Mouse (Mus musculus) MEL (cell line): ENCODE measurements at regions not wholly inside any gene's neighbourhood (a gene's known extent, or its start where the extent isn't known, plus 50 kb on each side); places are given as distances from the start of the nearest gene placed in this dataset.

ENCODE experiments used
- DNase-seq: peaks from one replicate; pipeline ENCODE4 v3.0.0; 2011; ENCODE audit warnings: low read depth, low spot score
- H3K27ac ChIP-seq: 2 replicates; pipeline ENCODE4 v1.5.1; 2012; ENCODE audit warnings: low read depth, mild to moderate bottlenecking, control low read depth, low read length, moderate library complexity; ENCODE audit not compliant: control insufficient read depth
- H3K27me3 ChIP-seq, 2 experiments: fragments of 150-350 bp in 1 of 2; sonication (generic) in 1 of 2; 2 replicates each; pipeline ENCODE4 v1.6.1; 2012; ENCODE audit warnings: low read length in 2 of 2, mild to moderate bottlenecking in 2 of 2, improper control_type of control experiment in 1 of 2, moderate library complexity in 1 of 2; ENCODE audit not compliant: insufficient read depth in 2 of 2, control insufficient read depth in 1 of 2
- H3K36me3 ChIP-seq, 2 experiments: 2 replicates each; pipeline ENCODE4 v1.6.1; 2012 to 2014; ENCODE audit warnings: low read length in 2 of 2, improper control_type of control experiment in 1 of 2, inconsistent platforms in 1 of 2, mild to moderate bottlenecking in 1 of 2; ENCODE audit not compliant: insufficient read depth in 2 of 2, control insufficient read depth in 1 of 2
- H3K4me1 ChIP-seq, 2 experiments: fragments of 150-350 bp in 1 of 2; sonication (generic) in 1 of 2; 2 replicates each; pipeline ENCODE4 v1.6.1; 2012; ENCODE audit warnings: low read length in 2 of 2, improper control_type of control experiment in 1 of 2, mild to moderate bottlenecking in 1 of 2; ENCODE audit not compliant: insufficient read depth in 2 of 2, control insufficient read depth in 1 of 2
- H3K4me3 ChIP-seq, 2 experiments: fragments of 150-350 bp in 1 of 2; sonication (generic) in 1 of 2; 2 replicates each; pipeline ENCODE4 v1.5.1; 2012; ENCODE audit warnings: low read depth in 2 of 2, low read length in 2 of 2, mild to moderate bottlenecking in 2 of 2, moderate library complexity in 2 of 2, control low read depth in 1 of 2, improper control_type of control experiment in 1 of 2; ENCODE audit not compliant: control insufficient read depth in 1 of 2, insufficient read depth in 1 of 2
- H3K79me2 ChIP-seq: 2 replicates; pipeline ENCODE4 v1.6.1; 2012; ENCODE audit warnings: mild to moderate bottlenecking, low read length, moderate library complexity; ENCODE audit not compliant: control insufficient read depth, poor library complexity, insufficient read depth
- H3K9ac ChIP-seq: 2 replicates; pipeline ENCODE4 v1.6.1; 2012; ENCODE audit warnings: low read depth, mild to moderate bottlenecking, control low read depth, low read length, moderate library complexity; ENCODE audit not compliant: control insufficient read depth, poor library complexity, severe bottlenecking
- H3K9me3 ChIP-seq: fragments of 150-350 bp; sonication (generic); replicated peaks from 2 replicates; pipeline ENCODE4 v1.6.1; 2012; ENCODE audit warnings: mild to moderate bottlenecking, low read length, improper control_type of control experiment, moderate library complexity; ENCODE audit not compliant: insufficient read depth
- BHLHE40 ChIP-seq: IDR thresholded peaks from 2 replicates; pipeline ENCODE4 v1.6.1; 2012; ENCODE audit warnings: low read depth, mild to moderate bottlenecking, inconsistent platforms, low read length, improper control_type of control experiment, borderline replicate concordance
- ETS1 ChIP-seq: IDR thresholded peaks from 2 replicates; pipeline ENCODE4 v1.6.1; 2012; ENCODE audit warnings: low read depth, mild to moderate bottlenecking, inconsistent platforms, low read length, improper control_type of control experiment, moderate library complexity
- GATA1 ChIP-seq: IDR thresholded peaks from 2 replicates; pipeline ENCODE4 v1.6.1; 2011; ENCODE audit warnings: low read depth, low read length, improper control_type of control experiment
- HCFC1 ChIP-seq: IDR thresholded peaks from 2 replicates; pipeline ENCODE4 v1.6.1; 2012; ENCODE audit warnings: low read depth, mild to moderate bottlenecking, inconsistent platforms, low read length, improper control_type of control experiment, moderate library complexity
- JUND ChIP-seq: IDR thresholded peaks from 2 replicates; pipeline ENCODE4 v1.6.1; 2011; ENCODE audit warnings: low read depth, mild to moderate bottlenecking, improper control_type of control experiment, low read length
- MAFK ChIP-seq: IDR thresholded peaks from 2 replicates; pipeline ENCODE4 v1.6.1; 2011; ENCODE audit warnings: low read depth, mild to moderate bottlenecking, low read length, improper control_type of control experiment, borderline replicate concordance
- MAX ChIP-seq: IDR thresholded peaks from 2 replicates; pipeline ENCODE4 v1.6.1; 2011; ENCODE audit warnings: low read length, improper control_type of control experiment
- MAZ ChIP-seq: IDR thresholded peaks from 2 replicates; pipeline ENCODE4 v1.6.1; 2012; ENCODE audit warnings: low read depth, mild to moderate bottlenecking, inconsistent platforms, low read length, improper control_type of control experiment
- MYC ChIP-seq: IDR thresholded peaks from 2 replicates; pipeline ENCODE4 v1.6.1; 2011; ENCODE audit warnings: low read depth, mild to moderate bottlenecking, low read length, improper control_type of control experiment, moderate library complexity
- NELFE ChIP-seq: IDR thresholded peaks from 2 replicates; pipeline ENCODE4 v1.6.1; 2011; ENCODE audit warnings: low read depth, low read length, improper control_type of control experiment
- POLR2A ChIP-seq, 2 experiments: IDR thresholded peaks; 2 replicates each; pipeline ENCODE4 v1.6.1; 2011 to 2012; ENCODE audit warnings: low read length in 2 of 2, mild to moderate bottlenecking in 2 of 2, control low read depth in 1 of 2, improper control_type of control experiment in 1 of 2, low read depth in 1 of 2, moderate library complexity in 1 of 2; ENCODE audit not compliant: control insufficient read depth in 1 of 2, insufficient read depth in 1 of 2, poor library complexity in 1 of 2
- POLR2AphosphoS2 ChIP-seq: IDR thresholded peaks from 2 replicates; pipeline ENCODE4 v1.6.1; 2011; ENCODE audit warnings: low read length, improper control_type of control experiment
- POLR2AphosphoS5 ChIP-seq: IDR thresholded peaks from 2 replicates; pipeline ENCODE4 v1.6.1; 2012; ENCODE audit warnings: low read depth, borderline replicate concordance, mild to moderate bottlenecking, inconsistent platforms, low read length, moderate library complexity, mixed read lengths
- RCOR1 ChIP-seq: IDR thresholded peaks from 2 replicates; pipeline ENCODE4 v1.6.1; 2012; ENCODE audit warnings: low read depth, mild to moderate bottlenecking, inconsistent platforms, low read length, improper control_type of control experiment
- SMC3 ChIP-seq: IDR thresholded peaks from 2 replicates; pipeline ENCODE4 v1.6.1; 2011; ENCODE audit warnings: low read depth, low read length, improper control_type of control experiment
- TAL1 ChIP-seq: IDR thresholded peaks from 2 replicates; pipeline ENCODE4 v1.6.1; 2012; ENCODE audit warnings: mild to moderate bottlenecking, inconsistent platforms, low read length, moderate library complexity, mixed read lengths
- TBP ChIP-seq: IDR thresholded peaks from 2 replicates; pipeline ENCODE4 v1.8.0; 2011; ENCODE audit warnings: low read depth, low read length, improper control_type of control experiment
- TCF12 ChIP-seq: IDR thresholded peaks from 2 replicates; pipeline ENCODE4 v1.6.1; 2014; ENCODE audit warnings: low read depth, mild to moderate bottlenecking, inconsistent platforms, low read length, improper control_type of control experiment, moderate library complexity
- UBTF ChIP-seq: IDR thresholded peaks from 2 replicates; pipeline ENCODE4 v1.6.1; 2012; ENCODE audit warnings: low read depth, mild to moderate bottlenecking, inconsistent platforms, low read length, improper control_type of control experiment, moderate library complexity, borderline replicate concordance; ENCODE audit not compliant: insufficient read depth
- USF2 ChIP-seq, 2 experiments: IDR thresholded peaks; 2 replicates each; pipeline ENCODE4 v1.6.1; 2011 to 2012; ENCODE audit warnings: improper control_type of control experiment in 2 of 2, low read length in 2 of 2, borderline replicate concordance in 1 of 2, inconsistent platforms in 1 of 2, low read depth in 1 of 2, mild to moderate bottlenecking in 1 of 2; ENCODE audit not compliant: insufficient read depth in 1 of 2
- ZC3H11A ChIP-seq: IDR thresholded peaks from 2 replicates; pipeline ENCODE4 v1.6.1; 2012; ENCODE audit warnings: low read depth, mild to moderate bottlenecking, inconsistent platforms, low read length, improper control_type of control experiment
- ZKSCAN1 ChIP-seq: IDR thresholded peaks from 2 replicates; pipeline ENCODE4 v1.6.1; 2012; ENCODE audit warnings: low read depth, mild to moderate bottlenecking, inconsistent platforms, low read length, improper control_type of control experiment, moderate library complexity
- ZMIZ1 ChIP-seq: IDR thresholded peaks from 2 replicates; pipeline ENCODE4 v1.6.1; 2012; ENCODE audit warnings: low read depth, mild to moderate bottlenecking, inconsistent platforms, low read length, improper control_type of control experiment, moderate library complexity

DNA sequence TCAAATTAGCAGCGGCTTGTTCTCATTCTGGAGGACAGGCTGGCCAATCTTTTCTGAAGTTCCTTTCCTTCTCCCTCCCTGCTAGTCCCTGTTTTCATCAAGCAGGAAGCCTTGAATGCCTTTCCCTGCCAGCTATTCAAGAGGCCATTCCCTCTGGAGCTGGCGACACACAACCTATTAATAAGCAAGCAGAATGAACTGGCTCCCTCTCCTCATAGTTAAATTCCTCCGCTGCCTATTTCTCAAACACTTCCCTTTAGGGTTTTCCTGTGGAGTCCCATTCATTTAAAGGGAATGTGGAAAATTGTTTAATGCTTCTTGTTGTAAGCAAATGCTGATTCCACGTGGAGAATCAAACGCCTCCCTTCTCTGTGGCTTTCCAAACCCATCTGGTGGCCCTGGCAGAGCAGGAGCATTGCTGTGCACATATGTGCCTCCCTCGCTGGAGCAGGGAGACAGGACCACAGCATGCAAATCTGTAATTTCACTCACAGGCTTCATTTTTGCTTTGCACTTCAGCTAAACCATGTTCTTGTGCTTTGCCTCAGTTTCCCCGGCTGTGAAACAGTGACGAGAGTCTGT, 1573.3 kb upstream of the Gulo start:
- Histone ChIP-seq H3K4me3 (no peak overlapping the region), H3K9me3 (no peaks in the 10 kb centered on the region), H3K27ac (no peak overlapping the region), H3K9ac (no peak overlapping the region), H3K4me1 (no peaks in the 10 kb centered on the region), H3K36me3 (no peaks in the 10 kb centered on the region)
- DNase-seq, result no peak
- TF ChIP-seq GATA1 (no peak), RCOR1 (no peak), POLR2AphosphoS2 (no peak), MAZ (no peak), ZMIZ1 (no peak), MAX (no peak), SMC3 (no peak), HCFC1 (no peak), POLR2A (IDR thresholded peaks at IDR 0.05; ENCODE audit: control insufficient read depth in 1 of 2, insufficient read depth in 1 of 2, low read depth in 1 of 2, low read length in 2 of 2, poor library complexity in 1 of 2) (no peak), USF2 (IDR thresholded peaks at IDR 0.05; ENCODE audit: borderline replicate concordance in 1 of 2, insufficient read depth in 1 of 2, low read depth in 1 of 2, low read length in 2 of 2) (no peak), ZKSCAN1 (no peak), TAL1 (no peak), JUND (no peak), MYC (no peak), MAFK (no peak), POLR2AphosphoS5 (no peak), TCF12 (no peak), BHLHE40 (no peak), UBTF (no peak), NELFE (no peak)
- TF ChIP-seq, all 39 proteins: peak for 0
- Histone ChIP-seq H3K79me2 (no peaks in the 10 kb centered on the region), H3K27me3 (no peaks in the 10 kb centered on the region)

DNA sequence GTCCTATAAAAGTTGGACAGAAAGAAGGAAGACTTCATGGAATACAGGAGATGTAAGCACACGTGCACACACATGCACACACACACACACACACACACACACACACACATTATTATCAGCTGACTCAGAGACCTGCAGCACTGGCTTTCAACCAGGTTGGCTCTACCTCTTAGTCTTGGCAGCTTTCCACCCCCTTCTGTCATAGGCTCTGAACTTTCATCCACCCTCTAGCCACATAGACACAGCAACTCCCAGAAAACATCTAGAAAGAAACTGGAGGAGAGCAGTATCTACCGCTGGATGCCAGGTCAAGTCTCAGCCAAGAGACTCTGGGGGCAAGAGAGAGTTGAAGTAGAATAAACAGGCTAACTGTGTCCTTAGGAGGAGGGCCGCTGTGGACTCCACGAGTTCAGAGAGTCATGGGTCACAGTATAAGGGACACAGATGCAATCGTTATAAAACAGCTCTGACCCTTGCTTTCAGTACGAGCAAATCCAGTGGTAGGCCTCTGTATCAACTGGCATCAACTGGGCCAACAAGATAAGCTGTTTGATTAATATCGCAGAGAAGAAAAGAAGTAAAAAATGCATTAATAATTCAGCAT, 1565.4 kb upstream of the Gulo start:
- Histone ChIP-seq H3K4me3 (no peak overlapping the region), H3K9me3 (no peaks in the 10 kb centered on the region), H3K4me1 (no peaks in the 10 kb centered on the region), H3K79me2 (no peaks in the 10 kb centered on the region), H3K27me3 (no peaks in the 10 kb centered on the region), H3K36me3 (no peaks in the 10 kb centered on the region), H3K27ac (no peak overlapping the region), H3K9ac (no peak overlapping the region)
- no peak for TF ChIP-seq USF2 (IDR thresholded peaks at IDR 0.05; ENCODE audit: borderline replicate concordance in 1 of 2, insufficient read depth in 1 of 2, low read depth in 1 of 2, low read length in 2 of 2)
- TF ChIP-seq ZC3H11A, result no peak
- TF ChIP-seq HCFC1, result no peak
- TF ChIP-seq TBP, result no peak
- TF ChIP-seq GATA1, result no peak
- no peak for TF ChIP-seq TCF12
- TF ChIP-seq POLR2AphosphoS2, result no peak
- no peak for TF ChIP-seq ETS1
- no peak for DNase-seq
